Mouse (Mus musculus) embryonic facial prominence, embryonic 11.5 days (tissue): ENCODE measurements around the gene Olfr800. TPM values are rescaled to one million over a fixed set of nuclear protein-coding genes. Genes with fewer than 3 reads are reported as not detected.
A peak's percentile ranks its signal among the peaks of the same experiment; 100 is the strongest.

Experiments
- ATAC-seq: fragments of 200-750 bp; cut with Nextera tagmentation; replicated peaks from 2 replicates; pipeline ENCODE4 v1.8.0; 2017; ENCODE audit warnings: low read depth; ENCODE audit not compliant: insufficient number of reproducible peaks, low FRiP score, low TSS enrichment
- DNase-seq: peaks from one replicate; pipeline ENCODE4 v3.0.0-alpha.2; 2015; ENCODE audit warnings: low spot score
- H3K27ac ChIP-seq: fragments of 300-500 bp; sonication (generic); replicated peaks from 2 replicates; pipeline ENCODE4 v1.5.1; 2014; ENCODE audit warnings: mild to moderate bottlenecking, low read depth, low read length, control low read depth
- H3K27me3 ChIP-seq: fragments of 300-500 bp; sonication (generic); 2 replicates; pipeline ENCODE4 v1.6.1; 2014; ENCODE audit warnings: mild to moderate bottlenecking, low read length, moderate library complexity, mixed read lengths; ENCODE audit not compliant: control insufficient read depth, insufficient read depth
- H3K36me3 ChIP-seq: fragments of 300-500 bp; sonication (generic); replicated peaks from 2 replicates; pipeline ENCODE4 v1.6.1; 2014; ENCODE audit warnings: low read depth, mild to moderate bottlenecking, low read length, moderate library complexity, mixed read lengths; ENCODE audit not compliant: control insufficient read depth, insufficient read depth
- H3K4me1 ChIP-seq: fragments of 300-500 bp; sonication (generic); 2 replicates; pipeline ENCODE4 v1.6.1; 2014; ENCODE audit warnings: low read length, mixed read lengths; ENCODE audit not compliant: control insufficient read depth, insufficient read depth
- H3K4me2 ChIP-seq: fragments of 300-500 bp; sonication (generic); 2 replicates; pipeline ENCODE4 v1.6.1; 2014; ENCODE audit warnings: low read depth, mild to moderate bottlenecking, control low read depth, low read length, moderate library complexity
- H3K4me3 ChIP-seq: fragments of 300-500 bp; sonication (generic); 2 replicates; pipeline ENCODE4 v1.5.1; 2014; ENCODE audit warnings: low read depth, low read length, control low read depth
- H3K9ac ChIP-seq: fragments of 300-500 bp; sonication (generic); replicated peaks from 2 replicates; pipeline ENCODE4 v1.6.1; 2014; ENCODE audit warnings: mild to moderate bottlenecking, control low read depth, low read length
- H3K9me3 ChIP-seq: fragments of 300-500 bp; sonication (generic); replicated peaks from 2 replicates; pipeline ENCODE4 v1.6.1; 2016; ENCODE audit warnings: mild to moderate bottlenecking, low read length, inconsistent platforms, mixed read lengths; ENCODE audit not compliant: control insufficient read depth
- WGBS: fragments of 180-500 bp; shearing (Covaris S2); extraction: QIAGEN DNeasy Blood & Tissue Kit; methylation state at CpG from one replicate; pipeline ENCODE4 v1.1.7; 2014; 5-methylcytosine and 5-hydroxymethylcytosine counted together
- polyA plus RNA-seq: library from polyadenylated mRNA; unstranded; fragments of >200 nt; fragmentation: Nextera tagmentation; extraction: Ambion mirVana; gene quantifications from 2 replicates; pipeline ENCODE4 v1.2.1, GENCODE M21; 2014

Gene Olfr800
- not detected in 2 replicates for polyA plus RNA-seq

- H3K27ac ChIP-seq = no peak within 1 kb of the TSS
- H3K4me2 ChIP-seq = no peak within 1 kb of the TSS
- no peaks in the 10 kb centered on the region for H3K4me1 ChIP-seq
- DNase-seq = no peak
- ATAC-seq = no peak
- no peaks in the 10 kb centered on the region for H3K36me3 ChIP-seq
- no peak within 1 kb of the TSS for H3K4me3 ChIP-seq
- no peak within 1 kb of the TSS for H3K9ac ChIP-seq
- H3K9me3 ChIP-seq = no peaks in the 10 kb centered on the region
- no peaks in the 10 kb centered on the region for H3K27me3 ChIP-seq
Measured at GRCm38 (mm10) chr10:129657394-129657793, at the start of gene Olfr800. TSS of gene Olfr800 (plus strand) at chr10:129657694.

GRCm38 (mm10) chr10:129612470-129612869 is 45.0 kb upstream of the Olfr800 start, which contains the start of gene Olfr796:
TSS of gene Olfr796 (minus strand) at chr10:129612570.
- ATAC-seq (no peak), DNase-seq (no peak)
- Histone ChIP-seq H3K4me3 (no peak within 1 kb of the TSS), H3K27me3 (no peaks in the 10 kb centered on the region), H3K36me3 (no peaks in the 10 kb centered on the region), H3K27ac (no peak within 1 kb of the TSS), H3K9ac (no peak within 1 kb of the TSS), H3K4me2 (no peak within 1 kb of the TSS), H3K4me1 (no peaks in the 10 kb centered on the region), H3K9me3 (no peaks in the 10 kb centered on the region)
- WGBS = 82% methylated on average over 1 of the region's 1 CpGs

- ATAC-seq = 0 out of 2 replicates have a peak, but pooled peaks have one; percentile 6
- H3K36me3 ChIP-seq = no peaks in the 10 kb centered on the region
- no peaks in the 10 kb centered on the region for H3K4me1 ChIP-seq
- no peak overlapping the region for H3K4me3 ChIP-seq
- no peak for DNase-seq
- no peaks in the 10 kb centered on the region for H3K27me3 ChIP-seq
- no peak overlapping the region for H3K9ac ChIP-seq
- 13% methylated on average over 1 of the region's 1 CpGs for WGBS
- H3K27ac ChIP-seq = no peak overlapping the region
- no peak overlapping the region for H3K4me2 ChIP-seq
- H3K9me3 ChIP-seq = no peaks in the 10 kb centered on the region
Measured at GRCm38 (mm10) chr10:129621724-129622123, 35.8 kb upstream of the Olfr800 start.

- Histone ChIP-seq H3K4me1 (no peaks in the 10 kb centered on the region), H3K27me3 (no peaks in the 10 kb centered on the region), H3K9ac (no peak overlapping the region), H3K27ac (no peak overlapping the region), H3K4me2 (no peak overlapping the region), H3K36me3 (no peaks in the 10 kb centered on the region), H3K4me3 (no peak overlapping the region), H3K9me3 (no peaks in the 10 kb centered on the region)
- ATAC-seq = no peak
- no peak for DNase-seq
Measured at GRCm38 (mm10) chr10:129623251-129623650, 34.2 kb upstream of the Olfr800 start.

DNA sequence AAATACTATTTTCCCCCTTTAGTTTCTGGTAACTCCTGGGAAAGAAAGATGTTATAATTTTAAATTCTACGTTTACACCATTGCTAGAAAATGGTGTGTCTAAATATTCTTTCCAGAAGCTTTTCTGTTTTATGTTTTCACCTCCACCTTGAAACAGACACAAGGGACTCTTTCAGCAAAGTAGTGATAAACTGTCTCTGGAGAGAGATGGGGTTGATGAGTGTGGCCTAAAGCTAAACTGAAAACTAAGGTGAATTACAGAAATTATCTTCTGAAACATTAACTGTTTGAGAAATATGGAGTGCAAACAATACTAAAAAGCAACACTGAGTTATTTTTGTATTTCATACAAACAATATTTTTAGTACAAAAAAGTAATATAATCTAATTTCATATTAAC is 29.7 kb upstream of the Olfr800 start, which contains the start of gene Olfr798:
TSS of gene Olfr798 (minus strand) at position 101 of the 400 bp plus-strand sequence.
- no peaks in the 10 kb centered on the region for H3K4me1 ChIP-seq
- 79% methylated on average over 1 of the region's 1 CpGs for WGBS

DNA sequence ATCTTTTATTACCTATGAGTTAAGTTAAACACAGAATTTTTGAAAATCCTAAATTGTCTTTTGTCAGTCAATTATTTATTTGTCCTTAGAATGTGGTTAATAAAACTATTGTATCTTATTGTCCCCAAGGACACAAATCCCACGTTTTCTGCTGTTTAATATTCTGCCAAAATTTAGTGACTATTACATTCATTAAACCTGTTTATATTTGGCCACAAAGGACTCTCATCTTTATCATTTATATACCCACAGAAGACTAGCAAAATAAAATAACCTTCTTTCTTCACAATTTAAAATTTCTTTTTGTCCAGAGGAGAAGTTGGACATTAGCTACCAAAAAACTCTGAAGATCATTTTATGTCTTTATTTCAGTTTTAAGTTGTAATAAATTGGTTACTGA is 20.3 kb upstream of the Olfr800 start, which contains the start of gene Olfr799:
TSS of gene Olfr799 (plus strand) at position 301 of the 400 bp plus-strand sequence.
- H3K27me3 ChIP-seq = no peaks in the 10 kb centered on the region
- 32% methylated on average over 1 of the region's 1 CpGs for WGBS
- H3K4me3 ChIP-seq = no peak within 1 kb of the TSS
- no peak within 1 kb of the TSS for H3K27ac ChIP-seq
- H3K36me3 ChIP-seq = no peaks in the 10 kb centered on the region
- no peaks in the 10 kb centered on the region for H3K9me3 ChIP-seq
- no peak within 1 kb of the TSS for H3K4me2 ChIP-seq
- H3K4me1 ChIP-seq = no peaks in the 10 kb centered on the region
- H3K9ac ChIP-seq = no peak within 1 kb of the TSS
- ATAC-seq (no peak), DNase-seq (no peak)

More for the DNA sequence above, 29.7 kb upstream of the Olfr800 start, which contains the start of gene Olfr798:
- Histone ChIP-seq H3K9me3 (no peaks in the 10 kb centered on the region), H3K27me3 (no peaks in the 10 kb centered on the region), H3K4me3 (no peak within 1 kb of the TSS), H3K36me3 (no peaks in the 10 kb centered on the region), H3K9ac (no peak within 1 kb of the TSS), H3K4me2 (no peak within 1 kb of the TSS), H3K27ac (no peak within 1 kb of the TSS)
- DNase-seq (no peak), ATAC-seq (no peak)

GRCm38 (mm10) chr10:129651763-129652162 is 5.7 kb upstream of the Olfr800 start:
- Histone ChIP-seq H3K27ac (no peak overlapping the region), H3K4me3 (no peak overlapping the region), H3K4me2 (no peak overlapping the region), H3K36me3 (no peaks in the 10 kb centered on the region), H3K9me3 (no peaks in the 10 kb centered on the region), H3K9ac (no peak overlapping the region), H3K27me3 (no peaks in the 10 kb centered on the region), H3K4me1 (no peaks in the 10 kb centered on the region)
- WGBS = 90% methylated on average over 1 of the region's 1 CpGs
- ATAC-seq (no peak), DNase-seq (no peak)

- H3K36me3 ChIP-seq = no peaks in the 10 kb centered on the region
- no peak within 1 kb of the TSS for H3K4me2 ChIP-seq
- WGBS = 78% methylated on average over 1 of the region's 1 CpGs
- ATAC-seq (no peak), DNase-seq (no peak)
- no peaks in the 10 kb centered on the region for H3K9me3 ChIP-seq
- H3K9ac ChIP-seq = no peak within 1 kb of the TSS
- no peak within 1 kb of the TSS for H3K27ac ChIP-seq
- no peaks in the 10 kb centered on the region for H3K4me1 ChIP-seq
- H3K27me3 ChIP-seq = no peaks in the 10 kb centered on the region
- H3K4me3 ChIP-seq = no peak within 1 kb of the TSS
Measured at GRCm38 (mm10) chr10:129673765-129674164, 16.3 kb downstream of the Olfr800 start, which contains the start of gene Olfr801. TSS of gene Olfr801 (minus strand) at chr10:129673865.
